Mouse (Mus musculus) embryo, embryonic 9.5 days (tissue): Measurements from ENCODE around the gene Olfr718-ps1.

Source experiments
- DNase-seq: peaks from one replicate; pipeline ENCODE4 v3.0.0-alpha.2; 2017; ENCODE audit errors: extremely low spot score

Olfr718-ps1 gene

GRCm38 (mm10) chr5:143127837-143128236 lies 19.5 kb downstream of the Olfr718-ps1 start:
- no peak for DNase-seq

- no peak for DNase-seq
Observed at GRCm38 (mm10) chr5:143126908-143127307, 20.5 kb downstream of the Olfr718-ps1 start.

GRCm38 (mm10) chr5:143126089-143126488 lies 21.3 kb downstream of the Olfr718-ps1 start:
- no peak for DNase-seq

GRCm38 (mm10) chr5:143125601-143126000 lies 21.8 kb downstream of the Olfr718-ps1 start:
- no peak for DNase-seq

GRCm38 (mm10) chr5:143124805-143125378 lies 22.5 kb downstream of the Olfr718-ps1 start:
- DNase-seq: no peak

GRCm38 (mm10) chr5:143122673-143123072 lies 24.7 kb downstream of the Olfr718-ps1 start:
- no peak for DNase-seq

GRCm38 (mm10) chr5:143122125-143122524 lies 25.3 kb downstream of the Olfr718-ps1 start:
- DNase-seq: no peak

GRCm38 (mm10) chr5:143112281-143113246 lies 34.8 kb downstream of the Olfr718-ps1 start, which contains the start of gene Rnf216:
Gene Rnf216 (minus strand): TSS chr5:143112994.
- peak; percentile 93 for DNase-seq

- DNase-seq: no peak
Observed at GRCm38 (mm10) chr5:143106842-143107241, 40.5 kb downstream of the Olfr718-ps1 start.

GRCm38 (mm10) chr5:143103231-143103630 lies 44.1 kb downstream of the Olfr718-ps1 start:
- DNase-seq: no peak

GRCm38 (mm10) chr5:143101626-143102025 lies 45.8 kb downstream of the Olfr718-ps1 start:
- no peak for DNase-seq

- DNase-seq: no peak
Observed at GRCm38 (mm10) chr5:143095256-143095655, 52.1 kb downstream of the Olfr718-ps1 start.

GRCm38 (mm10) chr5:143092891-143093290 lies 54.5 kb downstream of the Olfr718-ps1 start:
- DNase-seq: no peak

- peak; percentile 17 for DNase-seq
Observed at GRCm38 (mm10) chr5:143084898-143085297, 62.5 kb downstream of the Olfr718-ps1 start.
